Mouse (Mus musculus) stomach, embryonic 16.5 days (tissue): ENCODE measurements around the gene Sptlc2. TPM values are rescaled to one million over a fixed set of nuclear protein-coding genes. Genes with fewer than 3 reads are reported as not detected.

Experiments used
- ATAC-seq: fragments of 200-750 bp; cut with Nextera tagmentation; 2 replicates; pipeline ENCODE4 v1.8.0; 2017; ENCODE audit warnings: moderate number of reproducible peaks, moderate TSS enrichment; ENCODE audit not compliant: insufficient read depth, low FRiP score
- H3K27ac ChIP-seq: fragments of 300-500 bp; sonication (generic); 2 replicates; pipeline ENCODE4 v1.5.1; 2014; ENCODE audit warnings: low read length
- H3K27me3 ChIP-seq: fragments of 300-500 bp; sonication (generic); 2 replicates; pipeline ENCODE4 v1.6.1; 2014; ENCODE audit warnings: low read length, control low read depth, mixed read lengths; ENCODE audit not compliant: control insufficient read depth, insufficient read depth
- H3K36me3 ChIP-seq: fragments of 300-500 bp; sonication (generic); 2 replicates; pipeline ENCODE4 v1.6.1; 2014; ENCODE audit warnings: low read length; ENCODE audit not compliant: control insufficient read depth, insufficient read depth
- H3K4me1 ChIP-seq: fragments of 300-500 bp; sonication (generic); 2 replicates; pipeline ENCODE4 v1.6.1; 2014; ENCODE audit warnings: low read length, control low read depth, mixed read lengths; ENCODE audit not compliant: control insufficient read depth, insufficient read depth
- H3K4me2 ChIP-seq: fragments of 300-500 bp; sonication (generic); 2 replicates; pipeline ENCODE4 v1.6.1; 2014; ENCODE audit warnings: low read depth, low read length, mixed read lengths
- H3K4me3 ChIP-seq: fragments of 300-500 bp; sonication (generic); replicated peaks from 2 replicates; pipeline ENCODE4 v1.5.1; 2014; ENCODE audit warnings: mild to moderate bottlenecking, low read length
- H3K9ac ChIP-seq: fragments of 300-500 bp; sonication (generic); 2 replicates; pipeline ENCODE4 v1.6.1; 2014; ENCODE audit warnings: low read length
- H3K9me3 ChIP-seq: fragments of 300-500 bp; sonication (generic); replicated peaks from 2 replicates; pipeline ENCODE4 v1.6.1; 2016; ENCODE audit warnings: low read length, control low read depth; ENCODE audit not compliant: control insufficient read depth
- WGBS: fragments of 180-500 bp; shearing (Covaris S2); extraction: QIAGEN DNeasy Blood & Tissue Kit; methylation state at CpG from one replicate; pipeline ENCODE4 v1.1.7; 2014; 5-methylcytosine and 5-hydroxymethylcytosine counted together
- microRNA-seq: library from miRNA; unstranded; fragments of <30 nt; microRNA quantifications from one replicate; pipeline ENCODE4, GENCODE M21; 2016
- polyA plus RNA-seq: library from polyadenylated mRNA; unstranded; fragments of >200 nt; fragmentation: Nextera tagmentation; extraction: Ambion mirVana; gene quantifications from 2 replicates; pipeline ENCODE4 v1.2.1, GENCODE M21; 2015

Sptlc2 gene
- polyA plus RNA-seq, 1 experiment from 2014 or later: 101 TPM

- ATAC-seq: no peak
- H3K27ac ChIP-seq: no peak overlapping the region
- H3K9ac ChIP-seq: peak overlapping the region; percentile 28; the same call in 1 of the 2 replicates
- H3K9me3 ChIP-seq: no peaks in the 10 kb centered on the region
- no peaks in the 10 kb centered on the region for H3K27me3 ChIP-seq
- H3K36me3 ChIP-seq: peaks cover 14% of the 10 kb centered on the region
- H3K4me2 ChIP-seq: peak overlapping the region; percentile 68
- peaks cover 9% of the 10 kb centered on the region for H3K4me1 ChIP-seq
- 20% methylated on average over 4 of the region's 4 CpGs for WGBS
- H3K4me3 ChIP-seq: peak overlapping the region; percentile 89
These were observed 120.5 kb downstream of the Sptlc2 start for GRCm38 (mm10) chr12:87267682-87268081.

GRCm38 (mm10) chr12:87266827-87267603 lies 121.1 kb downstream of the Sptlc2 start:
- H3K27me3 ChIP-seq: no peaks in the 10 kb centered on the region
- peak overlapping the region; percentile 86 for H3K27ac ChIP-seq
- H3K4me3 ChIP-seq: peak overlapping the region; percentile 89
- H3K9me3 ChIP-seq: no peaks in the 10 kb centered on the region
- H3K4me2 ChIP-seq: peak overlapping the region; percentile 68
- H3K9ac ChIP-seq: peak overlapping the region; percentile 97
- peaks cover 9% of the 10 kb centered on the region for H3K4me1 ChIP-seq
- H3K36me3 ChIP-seq: peaks cover 14% of the 10 kb centered on the region
- under 1% methylated on average over 31 of the region's 31 CpGs for WGBS
- ATAC-seq: peak; percentile 61

DNA sequence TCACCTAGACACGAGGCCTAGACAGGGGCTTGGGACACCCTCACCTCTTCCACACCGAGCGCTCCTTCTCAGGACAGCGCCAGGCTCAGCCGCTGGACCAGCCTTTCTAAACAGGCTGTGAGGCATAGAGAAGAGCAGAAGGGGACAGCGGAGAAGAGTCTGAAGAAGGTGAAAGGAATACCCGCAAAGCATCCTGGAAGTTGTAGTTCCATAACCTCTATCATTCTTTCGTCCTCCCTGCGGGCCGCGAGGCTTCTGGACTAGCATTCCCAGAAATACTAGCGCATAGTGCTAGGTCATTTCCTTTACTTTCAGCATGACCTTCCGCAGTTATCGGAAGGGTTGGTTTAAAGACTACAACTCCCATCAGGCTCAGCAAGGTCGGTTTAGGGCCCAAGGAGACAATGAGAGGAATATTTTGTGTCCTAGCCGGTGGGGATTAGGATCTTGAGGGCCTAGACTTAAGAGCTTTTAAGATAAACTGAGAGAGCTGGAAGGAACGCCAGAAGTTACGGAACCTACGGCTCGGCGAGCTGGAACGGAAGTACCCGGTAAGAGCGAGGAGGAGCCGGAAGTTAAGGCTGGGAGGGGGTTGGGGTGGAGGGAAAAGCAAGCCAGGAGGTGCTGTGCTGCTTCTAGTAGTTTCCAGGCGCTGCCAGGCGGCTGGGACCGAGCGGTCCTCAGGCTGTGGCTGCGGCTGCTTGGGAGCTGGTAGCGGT lies 121.9 kb downstream of the Sptlc2 start, which contains the start of the genes Vipas39 and Ahsa1:
Gene Vipas39 (minus strand): TSS at position 149 of the 719 bp plus-strand sequence.
Gene Ahsa1 (plus strand): TSS at position 372 of the 719 bp plus-strand sequence.
- Histone ChIP-seq H3K36me3 (peaks cover 16% of the 10 kb centered on the region), H3K9ac (peak within 1 kb of the TSS; percentile 97)
- under 1% methylated on average over 31 of the region's 31 CpGs for WGBS

GRCm38 (mm10) chr12:87265444-87265843 lies 122.7 kb downstream of the Sptlc2 start:
- H3K27me3 ChIP-seq: no peaks in the 10 kb centered on the region
- peak overlapping the region; percentile 85 for H3K4me2 ChIP-seq
- peaks cover 9% of the 10 kb centered on the region for H3K4me1 ChIP-seq
- H3K9me3 ChIP-seq: no peaks in the 10 kb centered on the region
- ATAC-seq: no peak
- H3K9ac ChIP-seq: peak overlapping the region; percentile 91
- WGBS: 16% methylated on average over 11 of the region's 11 CpGs
- no peak overlapping the region for H3K27ac ChIP-seq
- peak overlapping the region; percentile 89 for H3K4me3 ChIP-seq
- peaks cover 14% of the 10 kb centered on the region for H3K36me3 ChIP-seq

More for the DNA sequence above, 121.9 kb downstream of the Sptlc2 start, which contains the start of the genes Vipas39 and Ahsa1:
- peak; percentile 98 for ATAC-seq
- Histone ChIP-seq H3K27me3 (no peaks in the 10 kb centered on the region), H3K4me1 (peaks cover 9% of the 10 kb centered on the region), H3K9me3 (no peaks in the 10 kb centered on the region), H3K4me2 (peak within 1 kb of the TSS; percentile 85), H3K27ac (peak within 1 kb of the TSS; percentile 86), H3K4me3 (peak within 1 kb of the TSS; percentile 89)

GRCm38 (mm10) chr12:87260562-87260961 lies 127.6 kb downstream of the Sptlc2 start:
- ATAC-seq: no peak
- WGBS: 93% methylated on average over 8 of the region's 8 CpGs
- H3K4me1 ChIP-seq: no peaks in the 10 kb centered on the region
- no peak overlapping the region for H3K27ac ChIP-seq
- no peak overlapping the region for H3K4me3 ChIP-seq
- H3K9me3 ChIP-seq: no peaks in the 10 kb centered on the region
- H3K4me2 ChIP-seq: no peak overlapping the region
- peaks cover 25% of the 10 kb centered on the region; the same call in 1 of the 2 replicates for H3K36me3 ChIP-seq
- no peaks in the 10 kb centered on the region for H3K27me3 ChIP-seq
- no peak overlapping the region for H3K9ac ChIP-seq

DNA sequence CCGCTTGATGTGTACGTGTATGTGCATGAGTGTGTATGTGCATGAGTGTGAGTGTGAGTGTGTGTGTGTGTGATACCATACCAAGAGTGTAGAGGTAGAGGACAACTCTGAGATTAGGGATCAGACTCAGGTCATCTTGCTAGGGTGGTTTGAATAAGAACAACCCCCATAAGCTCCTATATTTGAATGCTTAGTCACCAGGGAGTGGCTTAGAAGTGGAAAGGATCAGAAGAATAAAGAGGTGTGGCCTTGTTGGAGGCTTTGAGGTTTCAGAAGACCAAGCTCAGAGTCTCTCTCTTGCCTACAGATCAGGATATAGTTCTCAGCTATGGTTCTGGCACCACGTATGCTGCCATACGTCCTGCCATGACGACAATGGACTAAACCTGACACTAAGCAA lies 131.5 kb downstream of the Sptlc2 start:
- WGBS: 91% methylated on average over 5 of the region's 5 CpGs
- Histone ChIP-seq H3K27ac (no peak overlapping the region), H3K4me3 (no peak overlapping the region), H3K27me3 (no peaks in the 10 kb centered on the region), H3K9ac (no peak overlapping the region), H3K4me2 (no peak overlapping the region), H3K9me3 (no peaks in the 10 kb centered on the region), H3K36me3 (peaks cover 41% of the 10 kb centered on the region), H3K4me1 (no peaks in the 10 kb centered on the region)
- ATAC-seq: peak; percentile 53; the same call in 1 of the 2 replicates

Small RNAs within 50 kb of the gene (microRNA-seq; reads per million reads assigned to microRNA genes)
- gene Gm47293 (not detected), gene Mir3068 (45.2 reads per million, percentile 46 among the genes with 10 or more reads in this experiment)

Other genes with a start within 250 kb of the Sptlc2 start
- gene Gstz1, start 241.2 kb downstream of the Sptlc2 start, polyA plus RNA-seq: 40.4 and 40.6 TPM in 2 replicates
- gene Pomt2, start 240.4 kb downstream of the Sptlc2 start, polyA plus RNA-seq: 13.7 and 15.9 TPM in 2 replicates
- 1.5 and 2.3 TPM in 2 replicates for gene Samd15, start 188.6 kb downstream of the Sptlc2 start, polyA plus RNA-seq
- 2.3 and 2.8 TPM in 2 replicates for gene Tmed8, start 187.9 kb downstream of the Sptlc2 start, polyA plus RNA-seq
- 0.35 and 0.43 TPM in 2 replicates for gene Noxred1, start 149.6 kb downstream of the Sptlc2 start, polyA plus RNA-seq
- 36.3 and 37.8 TPM in 2 replicates for gene Vipas39, start 122.1 kb downstream of the Sptlc2 start, polyA plus RNA-seq
- gene Ahsa1, start 121.9 kb downstream of the Sptlc2 start, polyA plus RNA-seq: 190 and 202 TPM in 2 replicates
- 0.42 and 0.53 TPM in 2 replicates for gene Ism2, start 88.7 kb downstream of the Sptlc2 start, polyA plus RNA-seq
- gene Slirp, start 55.5 kb upstream of the Sptlc2 start, polyA plus RNA-seq: 259 and 291 TPM in 2 replicates
- gene Alkbh1, start 55.7 kb upstream of the Sptlc2 start, polyA plus RNA-seq: 50.3 and 51.6 TPM in 2 replicates
- gene Snw1, start 83.9 kb upstream of the Sptlc2 start, polyA plus RNA-seq: 105 and 110 TPM in 2 replicates
- gene Gm5788, start 106.4 kb upstream of the Sptlc2 start, polyA plus RNA-seq: not detected in 2 replicates
- gene Gm8300, start 126.0 kb upstream of the Sptlc2 start, polyA plus RNA-seq: not detected in 2 replicates
- not detected in 2 replicates for gene Oog1, start 214.3 kb upstream of the Sptlc2 start, polyA plus RNA-seq
- gene Gm4027, start 230.5 kb upstream of the Sptlc2 start, polyA plus RNA-seq: not detected in 2 replicates